Mouse (Mus musculus) mature B cell (primary cell): ENCODE data around the gene Baiap2.

Source experiments
- in situ Hi-C: fragments of 300-500 bp; cut with MboI; formaldehyde crosslinking; loops from 2 replicates; pipeline ENCODE4 v1.14.3; 2019

Baiap2 gene

GRCm38 (mm10) chr11:119975739-119976501 is 33.4 kb downstream of the Baiap2 start:
- in situ Hi-C loops: loop anchor here (5.0 kb wide), 1 partner anchor 54 kb away; no protein-coding TSS in a partner anchor

DNA sequence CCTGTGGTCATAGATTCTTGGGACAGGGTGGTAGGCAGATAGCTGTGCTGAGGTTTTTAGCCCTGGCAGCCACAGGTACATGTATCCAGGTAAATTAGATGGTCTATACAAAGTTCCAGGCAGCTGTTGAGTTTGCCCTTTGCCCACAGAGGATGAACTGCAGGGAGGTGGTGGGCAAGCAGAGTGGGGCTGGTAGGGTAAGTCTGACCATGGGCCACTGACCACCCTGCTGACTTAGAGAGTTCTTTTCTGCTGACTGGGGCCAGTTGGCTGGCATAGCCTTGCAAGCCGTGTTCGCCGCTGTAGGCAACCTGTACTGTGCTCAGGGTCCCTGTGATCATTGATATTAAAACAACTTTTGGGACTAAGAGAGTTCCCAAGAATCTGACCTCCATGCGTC is 36.1 kb downstream of the Baiap2 start:
- in situ Hi-C loops: loop anchor here (5.0 kb wide), 1 partner anchor 56 kb away; no protein-coding TSS in a partner anchor

GRCm38 (mm10) chr11:119979596-119980385 is 37.2 kb downstream of the Baiap2 start:
- in situ Hi-C loops: loop anchor here (5.0 kb wide), 1 partner anchor 57 kb away; no protein-coding TSS in a partner anchor

- in situ Hi-C loops: no loop called here
Observed at GRCm38 (mm10) chr11:119981769-119982168, 39.2 kb downstream of the Baiap2 start.

DNA sequence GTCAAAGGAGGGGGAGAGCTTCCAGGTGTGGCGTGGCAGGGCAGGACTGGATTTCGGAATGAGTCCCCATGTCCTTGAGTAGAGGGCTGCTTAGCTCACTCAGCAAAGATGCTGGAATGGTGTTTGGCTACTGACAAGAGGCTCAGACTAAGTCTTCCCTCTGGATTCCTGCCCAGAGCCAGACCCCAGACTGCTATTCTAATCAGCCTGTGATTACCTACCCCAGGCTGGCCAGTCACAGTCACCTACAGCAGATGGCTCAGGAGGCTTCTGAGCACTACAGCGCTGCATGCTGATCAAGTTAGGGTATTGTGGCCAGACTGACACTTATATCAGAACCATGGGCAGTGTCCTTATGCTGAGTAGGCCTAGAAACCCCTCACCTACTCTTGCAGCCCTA is 39.7 kb downstream of the Baiap2 start:
- in situ Hi-C loops: no loop called here

- in situ Hi-C loops: no loop called here
Observed at GRCm38 (mm10) chr11:119983151-119983550, 40.6 kb downstream of the Baiap2 start.

DNA sequence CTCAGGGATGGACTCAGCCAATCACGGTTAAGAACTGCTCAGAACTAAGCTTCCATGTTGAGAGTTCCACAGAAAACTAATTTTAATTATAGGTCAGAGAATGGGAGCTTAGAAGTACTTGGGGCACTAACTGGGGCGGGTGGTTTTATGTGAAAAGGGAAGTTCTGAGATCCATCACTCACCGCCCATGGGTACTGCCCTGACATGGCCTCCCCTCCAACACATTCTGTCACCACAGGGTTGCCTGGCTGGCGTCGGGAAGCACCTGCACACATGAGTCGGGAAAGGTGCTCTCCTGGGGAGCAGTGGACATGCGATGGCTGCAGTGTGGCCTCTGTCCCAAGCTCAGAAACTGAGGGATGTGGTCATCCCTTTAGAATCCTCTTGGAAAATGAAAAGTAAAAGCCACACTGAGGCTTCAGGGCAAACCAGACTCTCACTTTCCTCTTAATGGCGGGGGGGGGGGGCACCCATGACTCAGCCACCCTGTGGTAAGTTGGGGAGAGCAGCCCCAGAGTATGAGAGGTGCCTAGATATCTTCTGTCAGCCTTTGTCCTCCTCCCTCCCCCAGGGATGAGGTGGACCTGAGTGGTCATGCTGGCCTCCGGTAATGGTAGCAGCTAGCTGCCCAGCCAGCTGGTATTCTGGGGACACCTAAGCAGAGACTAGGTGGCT is 44.3 kb downstream of the Baiap2 start:
- in situ Hi-C loops: no loop called here

- in situ Hi-C loops: no loop called here
Observed at GRCm38 (mm10) chr11:119987876-119988275, 45.3 kb downstream of the Baiap2 start.

- in situ Hi-C loops: no loop called here
Observed at GRCm38 (mm10) chr11:119988391-119988790, 45.8 kb downstream of the Baiap2 start.

DNA sequence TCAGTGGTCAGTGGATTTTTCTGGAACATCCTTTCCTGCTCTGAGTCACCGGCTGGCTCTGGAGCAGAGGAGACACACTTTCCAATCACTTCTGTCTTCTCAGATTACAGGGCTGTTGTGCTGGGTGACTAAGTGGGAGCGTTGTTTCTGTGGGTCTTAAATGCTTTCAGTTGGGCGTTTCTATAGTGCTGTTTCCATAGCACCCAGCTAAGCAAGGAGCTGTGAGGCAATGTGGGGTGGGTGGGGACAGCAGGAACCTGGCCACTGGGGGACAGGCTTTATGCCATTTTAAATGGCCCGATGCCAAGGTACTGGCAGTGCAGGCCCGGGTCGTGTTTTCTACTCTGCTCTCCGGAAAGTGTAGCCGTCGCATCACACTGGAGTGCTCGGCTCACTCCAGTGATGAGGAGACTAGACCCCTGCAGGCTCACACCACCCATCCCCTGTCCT is 46.6 kb downstream of the Baiap2 start:
- in situ Hi-C loops: no loop called here

- in situ Hi-C loops: no loop called here
Observed at GRCm38 (mm10) chr11:119990658-119991337, 48.2 kb downstream of the Baiap2 start.

- in situ Hi-C loops: no loop called here
Observed at GRCm38 (mm10) chr11:119991338-119991678, 48.7 kb downstream of the Baiap2 start.

- in situ Hi-C loops: no loop called here
Observed at GRCm38 (mm10) chr11:119997351-119997750, 54.8 kb downstream of the Baiap2 start.

- in situ Hi-C loops: no loop called here
Observed at GRCm38 (mm10) chr11:120002041-120002440, 59.5 kb downstream of the Baiap2 start.

- in situ Hi-C loops: no loop called here
Observed at GRCm38 (mm10) chr11:120002634-120003220, 60.2 kb downstream of the Baiap2 start.

DNA sequence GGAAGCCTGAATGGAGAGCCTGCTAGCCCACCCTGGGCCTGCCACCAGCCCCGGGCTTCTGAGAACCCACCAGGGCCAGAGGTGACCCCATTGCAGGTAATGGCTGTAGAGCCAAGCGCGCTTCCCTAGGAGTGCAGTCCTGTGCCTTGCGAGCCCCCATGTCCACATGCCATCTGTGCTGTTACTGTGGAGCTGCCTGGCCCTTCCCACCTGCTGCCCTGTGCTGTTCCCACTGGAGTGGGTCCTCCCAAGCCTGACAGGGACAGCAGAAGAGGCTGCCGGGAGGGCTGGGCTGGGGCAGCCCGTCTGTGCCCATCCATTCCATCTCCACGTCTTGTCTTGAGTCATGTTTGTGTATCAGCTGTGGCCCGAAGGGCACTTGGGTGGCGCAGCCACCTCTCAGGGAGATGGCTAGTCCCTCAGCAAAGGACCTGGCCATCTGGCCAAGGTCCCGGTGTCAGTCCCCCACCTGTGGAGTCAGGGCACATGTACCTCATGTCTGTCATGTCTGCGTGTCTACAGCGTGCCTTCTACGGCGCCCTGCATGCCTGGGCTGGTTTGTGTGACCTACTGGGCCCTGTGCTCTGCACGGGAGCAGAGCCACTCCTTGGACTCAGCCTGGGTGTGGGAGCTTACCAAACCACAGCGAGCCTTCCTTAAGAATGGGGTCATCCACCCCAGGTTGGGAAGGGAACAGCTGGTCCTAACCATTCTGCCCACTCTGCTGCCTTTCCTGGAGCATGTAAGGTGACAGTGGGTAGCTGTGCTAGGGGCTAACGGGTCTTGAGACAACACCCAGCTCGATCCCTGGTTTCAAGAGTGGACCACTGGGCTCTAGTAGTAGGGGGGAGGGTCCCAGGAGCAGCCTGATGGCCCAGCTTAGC is 63.1 kb downstream of the Baiap2 start:
- in situ Hi-C loops: no loop called here

GRCm38 (mm10) chr11:120007496-120008080 is 65.0 kb downstream of the Baiap2 start:
- in situ Hi-C loops: no loop called here

DNA sequence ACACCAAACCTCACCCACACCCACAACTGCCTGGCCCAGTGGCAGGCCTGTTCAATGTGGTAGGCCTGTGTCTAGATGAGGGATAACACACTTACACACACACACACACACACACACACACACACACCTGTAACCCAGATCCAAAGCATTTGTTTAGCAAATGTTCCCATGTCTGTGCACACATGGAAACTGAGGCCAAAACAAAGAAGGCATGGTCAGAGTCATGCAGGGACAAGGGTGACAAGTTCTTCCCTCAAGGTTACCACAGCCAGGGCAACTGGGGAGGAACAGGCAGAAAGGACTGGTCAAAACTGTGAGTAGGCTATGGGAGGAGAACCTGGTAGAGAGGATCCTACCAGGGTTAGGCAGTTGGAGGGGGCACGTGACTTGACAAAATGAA is 65.9 kb downstream of the Baiap2 start:
- in situ Hi-C loops: no loop called here

DNA sequence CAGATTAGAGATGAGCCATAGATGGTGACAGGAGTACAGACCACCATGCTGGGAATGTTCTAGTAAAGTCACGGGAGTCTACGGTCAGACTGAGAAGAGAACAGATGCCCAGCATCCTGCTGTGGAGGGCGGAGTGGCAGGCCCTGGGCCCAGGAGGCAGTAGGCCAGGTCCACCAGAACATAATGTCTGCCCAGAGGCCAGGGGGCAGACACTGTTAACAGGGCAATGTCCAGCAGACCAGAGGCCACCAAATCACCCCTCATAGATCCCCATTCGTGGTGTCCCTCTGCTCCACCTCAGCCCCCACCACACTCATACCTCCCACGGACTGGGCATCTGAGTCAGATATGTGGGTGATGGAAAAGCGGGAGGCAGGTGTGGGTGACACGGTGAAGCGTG is 66.4 kb downstream of the Baiap2 start:
- in situ Hi-C loops: no loop called here

GRCm38 (mm10) chr11:120009937-120010336 is 67.4 kb downstream of the Baiap2 start:
- in situ Hi-C loops: no loop called here
